Mouse (Mus musculus) lung, adult 2 months (tissue): Measurements from ENCODE around the gene Gtf3c1. TPM values are rescaled to one million over a fixed set of nuclear protein-coding genes. Genes with fewer than 3 reads are reported as not detected.
A peak's percentile ranks its signal among the peaks of the same experiment; 100 is the strongest.

Experiments
- DNase-seq: peaks from one replicate; pipeline ENCODE4 v3.0.0; 2022
- H3K4me1 ChIP-seq: fragments of 200-500 bp; 2 replicates; pipeline ENCODE4 v1.6.1; 2011; ENCODE audit warnings: low read length; ENCODE audit not compliant: control insufficient read depth, insufficient read depth
- H3K4me3 ChIP-seq: fragments of 200-500 bp; replicated peaks from 2 replicates; pipeline ENCODE3; 2011; ENCODE audit warnings: low read depth, mild to moderate bottlenecking, control low read depth, low read length; ENCODE audit errors: extremely low read depth
- CTCF ChIP-seq: fragments of 200-500 bp; IDR thresholded peaks from 2 replicates; pipeline ENCODE4 v1.5.1; 2011; ENCODE audit warnings: mild to moderate bottlenecking, low read length, control low read depth; ENCODE audit not compliant: insufficient read depth
- POLR2A ChIP-seq: fragments of 200-500 bp; IDR thresholded peaks from 2 replicates; pipeline ENCODE4 v1.6.1; 2011; ENCODE audit warnings: low read depth, mild to moderate bottlenecking, control low read depth, low read length, borderline replicate concordance; ENCODE audit errors: extremely low read depth
- WGBS: fragments of 180-500 bp; shearing (Covaris S2); methylation state at CpG from one replicate; pipeline ENCODE4 v1.1.7; 2018; 5-methylcytosine and 5-hydroxymethylcytosine counted together
- polyA plus RNA-seq: library from polyadenylated mRNA; depleted of rRNA; stranded (reverse); fragments of >200 nt; gene quantifications from 2 replicates; pipeline ENCODE4 v1.2.3, GENCODE M21; 2012

Gtf3c1 gene
- polyA plus RNA-seq, 1 experiment = 68.4 TPM

DNA sequence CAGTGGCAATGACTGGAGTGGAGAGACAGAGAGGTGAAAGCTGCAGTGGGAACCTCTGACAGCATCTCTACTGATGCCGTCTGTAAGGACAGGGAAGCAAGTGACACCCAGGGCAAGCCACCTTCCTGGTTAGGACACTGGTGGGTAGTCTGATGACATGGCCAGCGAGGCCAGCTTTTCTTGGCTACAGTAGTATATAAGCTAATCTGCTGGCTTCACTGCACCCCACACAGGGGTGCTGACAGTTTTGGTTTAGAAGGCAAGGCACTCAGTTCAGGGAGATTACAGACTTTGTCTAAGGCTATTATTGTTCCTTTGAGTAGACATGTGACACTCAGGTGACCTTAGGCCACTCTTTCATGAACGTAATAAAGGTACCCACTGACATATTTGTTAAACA, 43.9 kb downstream of the Gtf3c1 start:
- TF ChIP-seq CTCF (no peak), POLR2A (no peak)
- Histone ChIP-seq H3K4me1 (no peaks in the 10 kb centered on the region), H3K4me3 (no peak overlapping the region)
- DNase-seq = no peak
- WGBS = 78% methylated on average over 3 of the region's 3 CpGs

DNA sequence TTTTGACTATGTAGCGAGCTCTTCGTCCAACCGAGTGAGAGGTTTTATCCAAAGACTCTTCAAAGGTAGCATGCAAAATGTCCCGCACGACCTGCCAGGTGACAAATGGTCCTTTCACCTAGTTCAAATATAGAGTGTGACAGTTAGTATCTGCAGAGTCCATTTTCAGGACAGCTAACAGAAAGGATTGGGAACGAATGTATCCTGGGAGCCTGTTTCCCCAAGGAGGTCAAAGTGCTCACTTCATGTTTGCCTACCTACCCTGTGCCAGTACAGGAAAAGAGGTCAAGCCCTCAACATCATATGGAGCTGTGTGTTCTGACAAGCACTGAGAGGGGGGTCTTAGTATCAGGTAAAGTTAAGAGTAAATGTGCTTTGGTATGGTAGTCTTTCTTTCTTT, 50.1 kb downstream of the Gtf3c1 start:
- DNase-seq = no peak
- 91% methylated on average over 6 of the region's 6 CpGs for WGBS
- Histone ChIP-seq H3K4me3 (no peak overlapping the region), H3K4me1 (no peaks in the 10 kb centered on the region)
- no peak for TF ChIP-seq POLR2A
- TF ChIP-seq CTCF = no peak

DNA sequence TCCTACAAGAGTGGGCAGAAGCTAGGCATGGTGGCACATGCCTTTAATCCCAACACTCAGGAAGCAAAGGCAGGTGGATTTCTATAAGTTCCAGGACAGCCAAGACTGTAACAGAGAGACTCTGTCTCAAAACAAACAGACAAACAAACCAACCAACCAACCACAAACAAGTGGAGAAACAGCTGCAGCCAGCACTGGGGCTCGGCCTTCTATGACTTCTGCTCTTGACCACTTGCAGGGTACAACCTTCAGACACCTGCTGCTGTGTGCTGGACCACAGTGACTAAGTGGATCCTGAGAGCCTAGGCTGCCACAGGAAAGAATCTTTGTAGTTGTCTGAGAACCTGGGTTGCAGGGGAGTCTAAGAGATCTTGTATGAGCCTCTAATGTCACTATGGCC, 58.6 kb downstream of the Gtf3c1 start:
- 88% methylated on average over 1 of the region's 1 CpGs for WGBS

DNA sequence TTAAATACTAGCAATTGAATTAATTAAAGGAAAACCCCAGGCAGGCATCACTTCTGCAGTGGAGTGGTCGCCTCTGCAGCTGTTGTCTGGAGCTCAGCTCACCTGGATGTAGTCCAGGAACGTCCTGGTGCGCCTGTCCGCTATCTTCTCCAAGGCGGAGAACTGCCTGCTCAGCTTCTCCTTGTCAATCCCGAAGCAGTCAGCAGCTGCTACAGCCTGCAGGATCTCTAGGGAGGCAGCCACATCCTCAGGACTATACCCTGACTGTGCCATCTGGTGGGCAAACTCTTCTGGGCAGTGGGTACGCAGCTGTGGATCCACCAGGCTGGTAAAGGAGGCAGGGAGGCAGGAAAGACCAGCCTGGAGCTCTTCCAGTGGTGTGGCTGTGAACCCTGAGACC, 62.2 kb downstream of the Gtf3c1 start:
- DNase-seq = no peak
- WGBS = 82% methylated on average over 7 of the region's 7 CpGs
- Histone ChIP-seq H3K4me3 (no peak overlapping the region), H3K4me1 (no peaks in the 10 kb centered on the region)
- TF ChIP-seq CTCF (no peak), POLR2A (no peak)

More for the DNA sequence above, 58.6 kb downstream of the Gtf3c1 start:
- no peak for TF ChIP-seq POLR2A
- TF ChIP-seq CTCF = no peak
- Histone ChIP-seq H3K4me1 (no peaks in the 10 kb centered on the region), H3K4me3 (no peak overlapping the region)
- no peak for DNase-seq

DNA sequence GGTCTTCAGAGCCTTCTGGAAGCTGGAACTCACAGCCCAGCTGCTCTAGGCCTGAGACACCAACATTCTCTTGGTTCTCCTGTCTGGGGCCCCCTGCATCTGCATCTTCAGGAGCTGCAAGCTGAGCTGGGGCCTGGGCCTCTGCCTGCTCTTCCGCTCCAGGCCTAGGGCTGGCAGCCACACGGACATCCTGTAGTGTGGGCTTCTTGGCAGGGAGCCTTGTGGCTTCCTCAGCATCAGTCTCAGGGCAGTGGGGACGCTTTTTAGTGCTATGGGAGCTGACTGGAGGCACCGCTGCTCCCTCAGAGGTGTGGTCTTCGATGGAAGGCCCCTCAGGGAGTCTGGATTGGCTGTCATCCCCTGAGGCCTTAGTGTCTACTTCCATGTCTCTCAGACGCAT, 63.7 kb downstream of the Gtf3c1 start:
- no peak overlapping the region for H3K4me3 ChIP-seq
- WGBS = 31% methylated on average over 6 of the region's 6 CpGs
- H3K4me1 ChIP-seq = no peaks in the 10 kb centered on the region
- TF ChIP-seq CTCF (no peak), POLR2A (no peak)
- DNase-seq = no peak

DNA sequence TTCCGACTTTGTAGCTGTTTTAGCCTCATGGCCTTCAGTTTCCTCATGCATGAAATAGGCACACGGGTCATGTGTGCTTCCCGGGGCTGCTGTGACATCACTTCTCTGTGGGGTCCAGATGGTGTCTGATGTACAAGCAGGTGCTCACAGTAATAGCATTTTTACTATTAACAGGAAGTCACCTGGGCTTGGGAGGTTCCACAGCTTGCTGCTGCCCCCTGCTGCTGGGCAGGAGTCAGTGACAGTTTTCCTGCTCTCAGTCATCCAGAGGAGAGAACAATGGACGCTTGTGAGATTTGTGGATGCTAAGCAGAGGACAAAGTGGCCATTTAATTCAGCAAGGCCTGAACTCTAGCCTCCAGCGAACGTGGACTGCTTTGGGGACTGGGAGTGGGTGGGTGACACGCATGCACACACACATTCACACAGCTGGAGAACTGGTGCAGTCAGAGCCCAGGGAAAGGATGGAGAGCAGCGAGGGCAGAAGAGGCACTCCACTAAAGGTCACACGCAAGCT, 68.7 kb downstream of the Gtf3c1 start:
- TF ChIP-seq CTCF (peak; percentile 95), POLR2A (no peak)
- 45% methylated on average over 9 of the region's 9 CpGs for WGBS
- DNase-seq = peak; percentile 74
- Histone ChIP-seq H3K4me1 (no peaks in the 10 kb centered on the region), H3K4me3 (no peak overlapping the region)

DNA sequence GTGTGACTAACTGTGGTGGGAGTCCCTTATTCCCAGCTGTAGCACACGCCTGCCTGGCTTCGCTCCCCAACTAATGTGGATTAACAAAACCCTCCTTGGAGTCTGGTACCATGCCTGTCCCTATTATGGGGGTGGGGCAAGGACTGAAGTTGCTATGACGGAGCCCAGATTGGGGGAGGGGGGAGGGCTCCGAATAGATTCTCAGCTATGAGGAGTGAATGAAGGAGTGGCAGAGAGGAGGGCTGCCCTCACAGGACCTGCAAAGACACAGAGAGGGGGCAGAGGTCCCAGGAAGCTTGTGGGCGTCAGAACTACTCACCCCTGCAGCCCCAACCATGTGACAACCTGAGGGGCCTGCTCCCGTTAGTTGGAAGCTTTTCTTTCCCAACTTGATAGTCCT, 69.2 kb downstream of the Gtf3c1 start:
- 73% methylated on average over 6 of the region's 6 CpGs for WGBS
- no peaks in the 10 kb centered on the region for H3K4me1 ChIP-seq
- no peak for TF ChIP-seq CTCF
- no peak for TF ChIP-seq POLR2A
- DNase-seq = no peak
- H3K4me3 ChIP-seq = no peak overlapping the region

DNA sequence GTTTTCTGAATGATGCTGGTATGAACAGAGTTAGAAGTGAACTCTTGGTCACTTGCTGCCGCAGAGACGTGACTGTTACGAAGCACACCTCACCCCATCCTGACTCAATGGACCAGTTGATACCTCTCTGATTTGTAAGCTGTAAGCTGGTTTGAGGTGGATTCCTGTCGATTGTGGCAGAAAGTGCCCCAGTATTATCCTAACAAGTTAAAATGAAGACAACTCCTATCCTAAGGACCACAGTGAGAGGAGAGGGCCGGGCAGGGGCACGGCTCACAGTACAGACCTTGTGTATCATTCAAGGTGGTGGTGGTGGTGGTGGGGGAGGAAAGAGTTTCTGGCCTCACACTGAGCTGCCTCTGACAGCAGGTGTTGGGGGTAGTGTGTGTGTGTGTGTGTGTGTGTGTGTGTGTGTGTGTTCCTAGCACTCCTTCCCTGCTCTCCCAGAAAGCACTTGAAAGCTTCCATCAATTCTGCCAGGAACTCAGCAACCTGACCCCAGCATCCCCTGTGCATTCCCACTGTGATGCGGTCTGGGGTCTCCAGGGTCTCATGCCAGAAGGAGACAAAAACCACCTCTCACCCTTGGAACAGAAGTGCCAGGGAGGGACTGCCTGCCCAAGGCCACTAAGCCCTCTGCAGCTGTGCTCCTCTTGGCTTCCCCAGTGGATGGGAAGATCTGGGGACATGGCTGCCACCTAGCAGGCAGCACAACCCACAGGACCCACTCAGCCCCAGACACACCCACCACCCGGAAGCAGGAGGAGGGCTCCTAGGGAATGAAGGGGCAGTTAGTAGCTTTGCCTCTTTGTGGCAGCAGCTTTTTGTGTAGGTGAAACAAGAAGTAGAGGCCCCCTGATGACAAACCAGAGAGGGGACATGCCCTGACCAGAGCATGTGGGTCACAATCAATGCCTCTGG, 70.1 kb downstream of the Gtf3c1 start:
- TF ChIP-seq POLR2A (no peak), CTCF (no peak)
- WGBS = 79% methylated on average over 8 of the region's 8 CpGs
- Histone ChIP-seq H3K4me1 (no peaks in the 10 kb centered on the region), H3K4me3 (no peak overlapping the region)
- DNase-seq = no peak

DNA sequence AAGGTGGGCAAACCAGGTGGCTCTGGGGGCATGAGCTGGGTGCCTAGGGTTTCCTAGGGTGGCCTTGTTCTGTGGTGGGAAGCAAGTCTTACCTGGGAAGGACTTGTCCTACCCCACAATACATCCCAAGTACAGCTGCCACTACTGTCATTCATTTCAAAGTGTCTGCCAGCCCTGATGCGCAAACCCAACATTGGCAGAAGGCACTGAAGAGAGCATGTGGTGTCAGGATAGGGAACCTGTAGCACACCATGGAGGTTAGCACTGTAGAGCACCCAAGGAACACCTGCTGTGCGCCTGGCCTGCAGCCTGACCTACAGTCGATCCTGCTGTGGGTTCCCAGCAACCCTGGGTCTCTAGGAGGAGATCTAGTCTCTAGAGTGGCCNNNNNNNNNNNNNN, 76.6 kb downstream of the Gtf3c1 start:
- TF ChIP-seq POLR2A = no peak
- TF ChIP-seq CTCF = no peak
- Histone ChIP-seq H3K4me3 (no peak overlapping the region), H3K4me1 (no peaks in the 10 kb centered on the region)
- WGBS = 81% methylated on average over 3 of the region's 3 CpGs
- DNase-seq = no peak

DNA sequence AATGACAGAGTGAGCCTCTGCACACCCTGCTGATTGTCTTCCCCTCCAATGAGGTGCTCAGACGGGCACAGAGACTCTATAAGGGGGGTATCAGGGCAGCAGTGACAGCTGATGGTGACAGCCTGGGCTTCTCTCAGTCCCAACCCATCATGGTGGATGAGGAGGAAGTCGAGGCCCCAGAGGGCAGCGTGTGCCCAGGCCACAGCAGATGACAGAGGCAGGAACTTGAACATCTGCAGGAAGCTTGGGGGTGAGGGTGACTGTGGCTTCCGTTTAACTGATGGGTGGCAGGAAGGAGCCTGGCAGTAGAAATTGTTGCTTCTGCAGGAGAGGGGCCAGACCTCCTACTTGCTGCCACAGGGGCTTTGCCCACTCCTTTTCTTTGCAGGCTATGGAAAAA, 77.3 kb downstream of the Gtf3c1 start:
- TF ChIP-seq CTCF (no peak), POLR2A (no peak)
- WGBS = 29% methylated on average over 4 of the region's 4 CpGs
- Histone ChIP-seq H3K4me3 (no peak overlapping the region), H3K4me1 (no peaks in the 10 kb centered on the region)
- no peak for DNase-seq
